Mouse (Mus musculus) ES-Bruce4 (cell line): ENCODE results near the gene Map3k11. TPM values are rescaled to one million over a fixed set of nuclear protein-coding genes. Genes with fewer than 3 reads are reported as not detected.

Source experiments
- H3K27ac ChIP-seq: 2 replicates; pipeline ENCODE4 v1.5.1; 2012; ENCODE audit warnings: low read length, inconsistent platforms; ENCODE audit not compliant: insufficient read depth
- H3K27me3 ChIP-seq: 2 replicates; pipeline ENCODE4 v1.6.1; 2012; ENCODE audit warnings: mild to moderate bottlenecking, low read length, inconsistent platforms; ENCODE audit not compliant: control insufficient read depth, poor library complexity, insufficient read depth, severe bottlenecking
- H3K36me3 ChIP-seq: 2 replicates; pipeline ENCODE4 v1.6.1; 2012; ENCODE audit warnings: inconsistent platforms, mild to moderate bottlenecking, low read length, moderate library complexity; ENCODE audit not compliant: control insufficient read depth, poor library complexity, insufficient read depth, severe bottlenecking
- H3K4me1 ChIP-seq: one replicate; pipeline ENCODE4 v1.8.1; 2011; ENCODE audit warnings: low read length; ENCODE audit not compliant: control insufficient read depth, insufficient read depth
- H3K4me3 ChIP-seq: 2 replicates; pipeline ENCODE4 v1.5.1; 2011; ENCODE audit warnings: low read depth, mild to moderate bottlenecking, low read length
- H3K9ac ChIP-seq: 2 replicates; pipeline ENCODE4 v1.6.1; 2012; ENCODE audit warnings: low read depth, mild to moderate bottlenecking, inconsistent platforms; ENCODE audit not compliant: poor library complexity, severe bottlenecking
- H3K9me3 ChIP-seq: replicated peaks from 2 replicates; pipeline ENCODE4 v1.6.1; 2012; ENCODE audit warnings: mild to moderate bottlenecking, low read length, inconsistent platforms; ENCODE audit not compliant: control insufficient read depth, poor library complexity, insufficient read depth, severe bottlenecking
- CTCF ChIP-seq: IDR thresholded peaks from one replicate; pipeline ENCODE4 v1.8.1; 2011; ENCODE audit warnings: low read depth, low read length
- EP300 ChIP-seq: IDR thresholded peaks from 2 replicates; pipeline ENCODE4 v1.6.1; 2011; ENCODE audit warnings: low read depth, low read length; ENCODE audit not compliant: insufficient read depth
- POLR2A ChIP-seq: IDR thresholded peaks from one replicate; pipeline ENCODE4 v1.8.1; 2011; ENCODE audit warnings: low read length; ENCODE audit not compliant: insufficient read depth
- polyA plus RNA-seq: library from polyadenylated mRNA; stranded (reverse); fragments of >200 nt; gene quantifications from 2 replicates; pipeline ENCODE4 v1.2.4, GENCODE M21; 2011; ENCODE audit warnings: low read depth; ENCODE audit not compliant: missing spikeins, insufficient read depth, insufficient read length

Map3k11 gene
- polyA plus RNA-seq, 1 experiment: 27.8 TPM

DNA sequence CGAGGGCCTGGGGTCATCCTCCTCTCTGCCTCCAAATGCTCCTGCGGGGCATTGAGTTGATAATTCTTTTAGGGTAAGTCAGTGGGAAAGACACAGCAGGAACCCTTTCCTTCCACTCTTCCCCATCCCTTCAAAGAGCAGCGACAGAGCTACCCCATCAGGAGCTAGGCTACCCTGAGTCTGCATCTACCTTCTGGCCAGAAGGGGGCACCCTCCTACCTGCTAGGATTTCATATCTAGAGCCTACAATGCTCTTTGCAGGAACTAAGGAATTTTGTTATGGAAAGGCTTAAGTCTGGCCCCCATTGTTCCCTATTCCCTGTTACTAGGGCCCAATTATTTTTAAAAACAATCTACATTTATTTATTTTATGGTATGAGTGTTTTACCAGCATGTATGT is 22.7 kb downstream of the Map3k11 start:
- no peaks in the 10 kb centered on the region for H3K27me3 ChIP-seq
- no peaks in the 10 kb centered on the region for H3K9me3 ChIP-seq
- H3K27ac ChIP-seq: no peak overlapping the region
- H3K4me1 ChIP-seq: no peaks in the 10 kb centered on the region
- TF ChIP-seq EP300: no peak
- peak; percentile 75 for TF ChIP-seq CTCF
- no peak overlapping the region for H3K9ac ChIP-seq
- no peaks in the 10 kb centered on the region for H3K36me3 ChIP-seq
- H3K4me3 ChIP-seq: no peak overlapping the region

DNA sequence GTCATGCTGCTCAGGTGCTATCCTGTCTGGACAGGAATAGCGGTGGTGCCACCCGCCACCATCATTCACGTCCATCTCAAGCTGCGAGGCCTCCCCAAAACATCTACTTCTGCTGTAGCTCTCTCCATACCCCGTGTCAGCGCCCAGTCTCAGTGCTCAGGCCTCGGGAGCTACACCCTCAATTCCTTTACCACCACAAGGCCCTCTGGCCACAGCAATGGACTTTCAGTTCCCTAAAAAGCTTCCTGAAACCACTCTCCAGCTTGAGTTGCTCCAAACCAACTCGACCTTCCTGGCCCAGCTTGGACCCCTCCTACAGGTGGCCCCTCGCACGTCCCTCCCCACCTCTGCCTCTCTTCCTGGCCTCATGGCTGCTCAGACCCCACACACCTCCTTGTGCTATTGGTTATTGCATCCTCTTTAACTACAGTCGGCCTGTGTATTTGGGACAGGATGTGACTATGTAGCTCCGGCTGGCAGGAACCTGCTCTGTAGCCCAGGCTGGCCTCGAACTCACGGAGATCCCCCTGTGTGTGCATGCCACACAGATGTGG is 23.4 kb downstream of the Map3k11 start:
- H3K27ac ChIP-seq: no peak overlapping the region
- H3K9me3 ChIP-seq: no peaks in the 10 kb centered on the region
- no peaks in the 10 kb centered on the region for H3K36me3 ChIP-seq
- TF ChIP-seq POLR2A (no peak), EP300 (no peak), CTCF (no peak)
- H3K4me1 ChIP-seq: no peaks in the 10 kb centered on the region
- H3K27me3 ChIP-seq: no peaks in the 10 kb centered on the region
- no peak overlapping the region for H3K4me3 ChIP-seq
- H3K9ac ChIP-seq: no peak overlapping the region

DNA sequence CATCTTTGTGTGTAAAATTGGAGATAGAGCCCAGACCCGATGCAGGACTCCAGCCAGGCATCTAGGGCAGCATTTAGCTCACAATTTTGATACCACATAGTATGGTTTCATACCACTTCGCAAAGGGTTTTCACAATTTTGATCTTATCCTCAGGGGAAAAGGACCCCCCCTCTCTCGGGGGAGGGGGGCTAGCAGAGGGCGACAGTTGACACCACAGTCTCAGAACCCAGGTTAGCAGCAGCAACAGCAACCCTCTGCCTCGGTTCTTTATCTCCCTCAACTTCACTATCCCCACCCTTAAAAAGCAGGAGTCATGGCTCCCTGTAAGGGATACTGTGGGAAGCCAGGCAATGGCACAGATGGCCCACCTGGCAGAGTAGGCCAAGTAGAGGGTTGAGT is 24.7 kb downstream of the Map3k11 start:
- Histone ChIP-seq H3K36me3 (no peaks in the 10 kb centered on the region), H3K27ac (no peak overlapping the region), H3K9me3 (no peaks in the 10 kb centered on the region), H3K27me3 (no peaks in the 10 kb centered on the region), H3K9ac (no peak overlapping the region), H3K4me3 (no peak overlapping the region), H3K4me1 (no peaks in the 10 kb centered on the region)
- TF ChIP-seq POLR2A (no peak), EP300 (no peak), CTCF (no peak)

DNA sequence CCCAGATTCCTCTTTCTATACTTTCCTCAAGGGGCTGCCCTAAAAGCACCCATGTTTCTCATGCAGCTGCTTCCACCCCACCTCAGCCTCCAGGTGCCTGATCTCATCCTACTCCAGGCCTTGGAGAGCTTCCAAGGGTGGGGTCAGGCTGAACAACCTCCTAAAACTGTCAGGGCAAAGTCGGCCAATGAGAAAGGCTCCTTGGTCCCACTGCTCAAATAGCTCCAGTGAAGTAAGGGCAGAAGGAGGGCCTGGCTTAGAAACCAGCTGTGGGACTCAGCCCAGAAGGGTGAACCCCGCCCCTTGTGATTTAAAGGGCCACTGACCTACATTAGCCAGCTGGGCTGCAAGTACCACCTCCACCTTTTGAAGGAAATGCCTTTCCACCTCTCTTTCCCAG is 25.2 kb downstream of the Map3k11 start:
- no peaks in the 10 kb centered on the region for H3K36me3 ChIP-seq
- no peak overlapping the region for H3K4me3 ChIP-seq
- no peak overlapping the region for H3K9ac ChIP-seq
- no peaks in the 10 kb centered on the region for H3K9me3 ChIP-seq
- no peak for TF ChIP-seq CTCF
- TF ChIP-seq EP300: no peak
- no peak for TF ChIP-seq POLR2A
- H3K27me3 ChIP-seq: no peaks in the 10 kb centered on the region
- H3K4me1 ChIP-seq: no peaks in the 10 kb centered on the region
- H3K27ac ChIP-seq: no peak overlapping the region

DNA sequence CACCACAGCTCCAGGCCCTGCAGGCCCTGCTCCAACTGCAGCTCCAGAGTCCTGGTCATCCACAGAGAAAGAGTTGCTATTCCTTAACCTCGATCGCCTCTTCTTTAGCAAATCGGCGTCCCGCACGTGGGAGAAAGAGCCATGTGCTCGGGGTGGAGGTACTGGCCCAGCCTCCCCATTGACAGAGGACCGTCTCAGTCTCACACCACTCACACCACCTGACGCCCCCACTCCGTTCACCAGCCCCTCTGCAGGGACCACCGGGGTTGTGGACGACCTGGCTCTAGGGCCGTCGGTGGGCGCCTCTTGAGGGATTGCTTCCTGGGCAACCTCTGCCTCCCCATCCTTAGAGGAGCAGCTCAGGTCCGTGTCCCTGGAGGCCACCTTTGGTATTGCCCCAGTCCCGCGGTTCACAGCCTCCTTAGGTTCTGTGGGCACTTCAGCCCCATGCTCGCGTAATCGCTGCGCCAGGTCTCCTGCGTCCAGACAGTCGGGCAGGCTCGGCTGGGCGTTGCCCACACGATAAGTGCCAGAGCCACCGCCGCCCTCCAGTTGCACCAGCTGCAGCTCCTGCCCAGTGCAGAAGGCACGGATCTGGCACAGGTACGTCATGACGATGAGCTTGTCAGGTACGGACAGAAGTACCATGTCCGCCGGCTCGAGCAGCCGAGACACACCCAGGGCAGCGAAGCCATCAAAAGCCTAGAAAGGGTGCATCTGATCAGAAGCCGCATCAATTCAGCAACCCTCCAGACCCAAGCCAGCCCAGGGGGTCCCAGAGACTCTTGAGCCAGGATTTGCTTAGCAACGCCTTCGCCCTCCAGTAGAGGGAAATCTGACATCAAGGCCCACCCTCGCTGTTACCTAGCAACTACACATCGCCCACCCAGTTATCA is 27.5 kb downstream of the Map3k11 start:
- H3K9me3 ChIP-seq: no peaks in the 10 kb centered on the region
- peak overlapping the region; percentile 44 for H3K4me3 ChIP-seq
- TF ChIP-seq CTCF: no peak
- TF ChIP-seq POLR2A: no peak
- TF ChIP-seq EP300: no peak
- H3K36me3 ChIP-seq: no peaks in the 10 kb centered on the region
- H3K4me1 ChIP-seq: no peaks in the 10 kb centered on the region
- no peaks in the 10 kb centered on the region for H3K27me3 ChIP-seq
- peak overlapping the region; percentile 29 for H3K9ac ChIP-seq
- no peak overlapping the region for H3K27ac ChIP-seq

DNA sequence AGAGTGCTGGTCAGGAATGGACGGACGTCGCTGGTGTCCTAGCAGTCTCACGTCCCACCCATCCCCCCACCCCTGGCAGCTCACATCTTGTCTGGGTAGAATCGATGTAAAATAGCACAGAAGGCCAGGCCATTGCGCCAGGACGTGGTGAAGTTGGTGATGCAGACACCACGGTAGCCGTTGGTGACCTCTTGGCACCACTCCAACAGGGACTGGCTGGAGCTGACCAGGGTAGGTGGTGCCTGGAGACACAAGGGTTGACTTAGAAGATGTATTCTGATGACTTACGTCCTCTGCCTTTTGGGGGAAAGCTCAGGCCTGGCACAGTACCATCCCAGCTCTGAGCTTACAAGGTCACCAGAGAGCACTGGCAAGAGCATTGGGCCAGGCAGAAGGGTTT is 28.4 kb downstream of the Map3k11 start:
- TF ChIP-seq EP300 (no peak), CTCF (no peak), POLR2A (no peak)
- no peaks in the 10 kb centered on the region for H3K9me3 ChIP-seq
- H3K36me3 ChIP-seq: no peaks in the 10 kb centered on the region
- H3K9ac ChIP-seq: no peak overlapping the region
- no peaks in the 10 kb centered on the region for H3K4me1 ChIP-seq
- no peak overlapping the region for H3K4me3 ChIP-seq
- no peaks in the 10 kb centered on the region for H3K27me3 ChIP-seq
- no peak overlapping the region for H3K27ac ChIP-seq
